Mouse (Mus musculus): ENCODE data around the gene Abca3.

GRCm38 (mm10) chr17:24355284-24355683, 3.5 kb downstream of the Abca3 start:
- TF ChIP-seq POLR2A (IDR thresholded peaks at IDR 0.05; ENCODE audit: borderline replicate concordance, extremely low read depth, insufficient read depth, insufficient read length, poor library complexity, severe bottlenecking): no peak
- TF ChIP-seq CTCF (IDR thresholded peaks at IDR 0.05; ENCODE audit: borderline replicate concordance, extremely low read depth, insufficient read depth, insufficient read length): no peak
